Mouse (Mus musculus): ENCODE data around the gene Vipr1. TPM values are rescaled to one million over a fixed set of nuclear protein-coding genes. Genes with fewer than 3 reads are reported as not detected.
A peak's percentile ranks its signal among the peaks of the same experiment; 100 is the strongest.
"Not testable (repeated sequence)": the region's sequence is repeated elsewhere in the genome, so short reads cannot be mapped to it uniquely, and the experiment has no call there.

The Vipr1 gene
- 0.30 and 0.63 TPM in 2 replicates for polyA plus RNA-seq (2016; fragmentation: Nextera tagmentation; extraction: Ambion mirVana)

DNA sequence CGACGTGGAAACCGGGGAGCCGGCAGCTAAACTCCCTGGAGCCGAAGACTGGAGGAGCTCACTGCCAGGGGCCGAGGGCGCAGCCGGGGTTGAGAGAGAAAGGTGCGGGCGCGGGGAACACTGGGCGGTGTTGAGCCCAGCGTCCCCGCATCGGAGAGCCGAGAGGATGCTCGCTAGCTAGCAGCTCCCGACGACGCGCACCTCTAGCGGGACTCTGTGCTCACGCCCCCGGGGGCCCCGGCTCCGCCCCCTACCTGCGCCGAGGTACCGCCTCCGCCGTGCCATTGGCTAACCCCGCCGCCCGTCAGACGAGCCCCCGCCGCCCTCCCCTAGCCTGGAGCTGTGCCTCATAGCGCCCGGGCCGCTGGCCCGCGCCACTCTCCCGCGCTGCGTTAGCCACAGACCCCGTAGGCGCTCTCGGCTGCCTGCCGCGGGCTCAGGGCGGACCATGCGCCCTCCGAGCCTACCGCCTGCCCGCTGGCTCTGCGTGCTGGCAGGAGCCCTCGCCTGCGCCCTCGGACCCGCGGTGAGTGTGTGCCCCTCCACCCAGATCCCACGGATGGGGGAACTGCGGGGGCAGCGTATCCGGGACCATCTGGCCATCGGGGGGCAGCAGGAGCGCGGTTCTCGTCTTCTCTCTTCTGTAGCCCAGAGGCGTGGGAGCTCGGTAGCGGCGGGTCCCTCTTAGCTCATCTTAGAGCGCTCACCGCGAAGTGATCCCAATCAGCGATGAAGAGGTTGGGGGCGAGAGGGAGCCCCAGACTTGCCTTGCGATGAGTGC is at the start of gene Vipr1:
Gene Vipr1 (plus strand): TSS at position 316 of the 781 bp plus-strand sequence.
- whole genome bisulfite sequencing = under 1% methylated on average over 78 of the region's 79 CpGs
- Histone ChIP-seq H3K27ac (peak within 1 kb of the TSS; percentile 70), H3K36me3 (no peaks in the 10 kb centered on the region), H3K4me1 (peaks cover 29% of the 10 kb centered on the region), H3K4me3 (peak within 1 kb of the TSS; percentile 66), H3K27me3 (ENCODE audit: insufficient read depth, poor library complexity, severe bottlenecking) (peaks cover 95% of the 10 kb centered on the region), H3K9me3 (no peaks in the 10 kb centered on the region)
- DNase-seq (ENCODE audit: low spot score) = peak; percentile 82

DNA sequence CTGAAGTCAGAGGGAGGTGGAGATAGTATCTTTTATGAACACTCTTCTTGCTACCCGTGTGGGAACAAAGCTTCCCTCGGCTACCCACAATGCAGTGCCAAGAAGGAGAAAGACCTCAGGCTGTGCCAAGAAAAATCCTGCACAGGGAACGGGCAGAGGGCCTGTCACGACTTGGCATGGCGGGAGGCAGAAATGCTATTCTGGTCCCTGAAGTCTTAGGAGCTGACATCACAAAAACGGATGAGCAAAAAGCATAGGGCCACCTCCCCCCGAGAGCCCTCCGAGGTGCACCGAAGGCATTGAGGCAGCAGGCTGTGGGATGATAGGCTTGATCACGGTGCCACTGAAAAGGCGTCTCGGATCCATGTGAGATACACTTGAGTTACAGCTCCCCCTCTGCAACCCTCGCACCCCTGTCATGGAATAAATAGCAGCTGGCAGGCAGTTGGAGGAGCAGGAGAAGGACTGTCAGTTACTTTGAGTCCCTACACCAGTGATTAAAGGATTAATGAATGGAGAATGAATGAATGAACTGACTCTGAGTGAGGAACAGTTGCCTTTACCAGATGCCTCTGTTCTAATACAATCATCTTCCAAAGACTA is 49.5 kb upstream of the Vipr1 start:
- no peak overlapping the region for H3K4me3 ChIP-seq
- H3K4me1 ChIP-seq = 0 out of 2 replicates have a peak, but pooled peaks cover 4% of the 10 kb centered on the region
- peaks cover 2% of the 10 kb centered on the region; the same call in 1 of the 2 replicates for H3K9me3 ChIP-seq
- H3K36me3 ChIP-seq = no peaks in the 10 kb centered on the region
- peaks cover 5% of the 10 kb centered on the region; the same call in 1 of the 2 replicates for H3K27me3 ChIP-seq (ENCODE audit: insufficient read depth, poor library complexity, severe bottlenecking)
- H3K27ac ChIP-seq = no peak overlapping the region
- WGBS = 73% methylated on average over 13 of the region's 13 CpGs
- DNase-seq (ENCODE audit: low spot score) = no peak

DNA sequence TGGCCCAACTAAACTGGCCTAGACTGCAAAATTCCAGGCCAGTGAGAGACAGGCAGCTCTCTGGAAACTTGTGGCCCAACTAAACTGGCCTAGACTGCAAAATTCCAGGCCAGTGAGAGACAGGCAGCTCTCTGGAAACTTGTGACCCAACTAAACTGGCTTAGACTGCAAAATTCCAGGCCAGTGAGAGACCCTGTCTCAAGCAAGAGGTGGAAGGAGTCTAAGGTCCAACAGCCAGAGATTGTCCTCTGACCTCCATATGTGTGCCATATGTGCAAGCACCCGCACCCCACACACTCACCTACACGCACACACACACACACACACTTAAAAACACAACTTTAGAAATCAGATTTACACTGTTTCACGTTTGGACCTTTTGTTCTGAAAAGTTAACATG is 48.7 kb upstream of the Vipr1 start:
- not testable (repeated sequence) for H3K27me3 ChIP-seq (ENCODE audit: insufficient read depth, poor library complexity, severe bottlenecking); H3K27ac ChIP-seq; H3K4me1 ChIP-seq; H3K4me3 ChIP-seq; H3K36me3 ChIP-seq; DNase-seq (ENCODE audit: low spot score); H3K9me3 ChIP-seq
- WGBS = 71% methylated on average over 3 of the region's 3 CpGs

DNA sequence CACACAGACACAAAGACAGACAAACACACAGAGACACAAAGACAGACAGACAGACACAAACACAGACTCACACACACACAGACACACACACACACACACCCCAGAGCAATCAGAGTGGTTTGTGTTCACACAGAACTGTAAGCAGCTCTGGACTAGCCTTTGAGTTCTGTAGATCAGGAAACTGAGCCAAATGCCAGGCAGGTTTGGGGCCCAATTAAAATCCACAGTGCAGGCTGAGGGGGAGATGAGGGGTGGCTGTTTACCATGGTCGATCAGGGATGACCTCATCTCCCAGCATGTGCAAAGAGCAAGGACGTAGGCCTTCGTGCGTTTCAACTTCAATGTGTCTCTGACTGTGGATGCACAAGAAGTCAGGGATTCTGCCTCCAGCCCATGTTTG is 47.7 kb upstream of the Vipr1 start:
- Histone ChIP-seq H3K27me3 (ENCODE audit: insufficient read depth, poor library complexity, severe bottlenecking) (peaks cover 12% of the 10 kb centered on the region; the same call in 1 of the 2 replicates), H3K36me3 (no peaks in the 10 kb centered on the region), H3K27ac (no peak overlapping the region), H3K4me3 (no peak overlapping the region), H3K4me1 (0 out of 2 replicates have a peak, but pooled peaks cover 4% of the 10 kb centered on the region), H3K9me3 (no peaks in the 10 kb centered on the region)
- DNase-seq (ENCODE audit: low spot score) = no peak
- WGBS = 74% methylated on average over 4 of the region's 4 CpGs

DNA sequence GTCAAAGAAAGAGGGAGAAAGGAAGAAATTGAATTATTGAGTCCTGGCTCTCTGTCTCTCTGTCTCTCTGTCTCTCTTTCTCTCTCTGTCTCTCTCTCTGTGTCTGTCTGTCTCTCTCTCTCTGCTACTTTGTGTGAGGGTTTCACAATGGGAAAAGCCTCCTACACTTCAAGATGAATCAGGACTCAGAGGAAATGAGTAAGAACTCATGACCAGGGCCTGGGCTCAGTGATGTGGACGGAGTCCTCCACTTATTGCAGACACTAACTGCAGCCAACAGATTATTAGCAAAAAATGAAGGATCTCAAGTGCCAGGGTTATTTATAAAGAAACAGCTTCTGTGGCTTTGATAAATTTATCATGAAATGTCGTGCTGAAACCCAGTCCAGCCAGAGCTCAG is 44.4 kb upstream of the Vipr1 start:
- Histone ChIP-seq H3K9me3 (no peaks in the 10 kb centered on the region), H3K4me1 (peaks cover 17% of the 10 kb centered on the region), H3K36me3 (no peaks in the 10 kb centered on the region), H3K27me3 (ENCODE audit: insufficient read depth, poor library complexity, severe bottlenecking) (peaks cover 10% of the 10 kb centered on the region; the same call in 1 of the 2 replicates), H3K27ac (no peak overlapping the region), H3K4me3 (no peak overlapping the region)
- DNase-seq (ENCODE audit: low spot score) = no peak
- WGBS = 73% methylated on average over 2 of the region's 2 CpGs

DNA sequence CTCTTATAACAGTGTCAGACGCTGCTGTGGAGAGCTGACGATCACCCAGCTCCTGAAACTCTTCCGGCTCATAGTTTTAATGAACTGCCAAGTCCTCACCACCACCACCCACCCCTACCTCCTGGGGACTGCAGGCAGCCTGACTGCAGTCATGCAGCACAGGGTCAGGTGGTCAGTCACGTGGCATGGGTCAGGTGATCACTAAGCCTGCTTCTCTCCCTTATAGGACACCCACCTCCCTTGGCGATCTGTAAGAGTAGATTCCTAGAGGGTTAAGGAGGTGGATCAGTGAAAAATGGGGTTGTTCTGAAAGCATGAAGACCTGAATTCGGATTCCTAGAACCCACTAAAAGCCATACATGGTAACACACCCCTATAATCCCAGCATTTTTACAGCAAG is 43.0 kb upstream of the Vipr1 start:
- H3K36me3 ChIP-seq = no peaks in the 10 kb centered on the region
- H3K9me3 ChIP-seq = no peaks in the 10 kb centered on the region
- peaks cover 10% of the 10 kb centered on the region; the same call in 1 of the 2 replicates for H3K27me3 ChIP-seq (ENCODE audit: insufficient read depth, poor library complexity, severe bottlenecking)
- H3K4me3 ChIP-seq = no peak overlapping the region
- no peak overlapping the region for H3K27ac ChIP-seq
- peaks cover 17% of the 10 kb centered on the region for H3K4me1 ChIP-seq
- 73% methylated on average over 6 of the region's 6 CpGs for WGBS
- no peak for DNase-seq (ENCODE audit: low spot score)

DNA sequence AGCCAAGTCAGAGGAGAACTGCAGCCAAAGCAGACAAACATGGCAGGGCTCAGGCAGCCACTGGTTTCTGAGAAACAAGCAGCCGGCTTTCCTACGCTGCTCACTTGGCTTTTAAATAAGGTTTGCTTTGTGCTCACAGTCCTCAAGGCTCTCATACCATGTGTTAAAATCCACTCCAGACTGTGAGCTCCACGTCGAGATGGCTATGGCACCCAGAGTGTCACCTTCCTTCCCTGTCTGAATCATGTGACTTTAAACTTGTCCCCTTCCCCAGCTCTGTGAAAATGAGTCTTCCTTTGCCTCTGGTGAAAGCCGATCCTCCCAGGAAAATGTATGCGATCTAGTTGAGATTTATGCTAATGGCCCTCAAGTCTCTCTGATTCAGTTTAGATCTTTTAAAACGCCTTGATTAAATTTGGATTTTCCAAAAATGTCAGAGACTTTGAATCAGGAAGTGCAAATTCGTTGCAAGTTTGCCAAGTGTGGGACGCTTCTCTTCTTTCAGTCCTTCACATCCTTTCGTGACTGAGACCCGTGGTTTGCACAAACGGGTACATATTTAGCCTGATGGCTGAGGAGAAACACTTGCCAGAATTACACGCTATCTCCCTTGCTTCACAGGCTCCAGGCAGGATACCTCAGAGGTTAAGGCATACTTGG is 42.2 kb upstream of the Vipr1 start:
- Histone ChIP-seq H3K4me3 (no peak overlapping the region), H3K9me3 (no peaks in the 10 kb centered on the region), H3K27ac (no peak overlapping the region), H3K27me3 (ENCODE audit: insufficient read depth, poor library complexity, severe bottlenecking) (peaks cover 10% of the 10 kb centered on the region; the same call in 1 of the 2 replicates), H3K36me3 (no peaks in the 10 kb centered on the region), H3K4me1 (peaks cover 17% of the 10 kb centered on the region)
- 56% methylated on average over 13 of the region's 13 CpGs for WGBS
- no peak for DNase-seq (ENCODE audit: low spot score)

DNA sequence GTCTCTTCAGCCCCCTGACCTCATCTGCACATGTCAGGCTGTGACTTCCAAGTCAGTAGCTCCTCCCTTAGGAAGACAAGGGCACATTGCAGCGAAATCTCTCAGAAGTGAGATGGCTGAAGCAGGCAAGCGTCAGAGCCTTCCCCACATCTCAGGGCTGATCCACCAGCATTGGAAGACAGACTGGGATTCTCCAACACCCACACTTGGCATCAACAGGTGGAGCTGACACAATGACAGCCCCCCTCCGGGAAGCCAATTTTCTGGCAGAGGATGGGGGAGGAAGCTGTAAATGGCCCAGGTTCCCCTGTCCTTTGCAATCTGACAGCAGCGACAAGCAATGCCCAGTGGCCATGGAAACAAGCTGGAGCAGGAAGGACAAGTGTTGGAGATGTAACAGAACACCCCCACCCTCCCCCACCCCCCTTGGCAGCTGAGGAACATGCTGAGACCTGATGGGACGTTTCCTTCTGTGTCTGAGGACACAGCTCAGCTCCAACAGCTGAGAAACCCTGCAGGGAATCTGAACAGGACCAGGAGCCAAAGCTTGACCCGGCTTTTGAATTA is 41.6 kb upstream of the Vipr1 start:
- no peak for DNase-seq (ENCODE audit: low spot score)
- Histone ChIP-seq H3K4me1 (peaks cover 17% of the 10 kb centered on the region), H3K27ac (no peak overlapping the region), H3K9me3 (no peaks in the 10 kb centered on the region), H3K36me3 (no peaks in the 10 kb centered on the region), H3K27me3 (ENCODE audit: insufficient read depth, poor library complexity, severe bottlenecking) (peaks cover 10% of the 10 kb centered on the region; the same call in 1 of the 2 replicates), H3K4me3 (no peak overlapping the region)
- WGBS = 14% methylated on average over 6 of the region's 6 CpGs

DNA sequence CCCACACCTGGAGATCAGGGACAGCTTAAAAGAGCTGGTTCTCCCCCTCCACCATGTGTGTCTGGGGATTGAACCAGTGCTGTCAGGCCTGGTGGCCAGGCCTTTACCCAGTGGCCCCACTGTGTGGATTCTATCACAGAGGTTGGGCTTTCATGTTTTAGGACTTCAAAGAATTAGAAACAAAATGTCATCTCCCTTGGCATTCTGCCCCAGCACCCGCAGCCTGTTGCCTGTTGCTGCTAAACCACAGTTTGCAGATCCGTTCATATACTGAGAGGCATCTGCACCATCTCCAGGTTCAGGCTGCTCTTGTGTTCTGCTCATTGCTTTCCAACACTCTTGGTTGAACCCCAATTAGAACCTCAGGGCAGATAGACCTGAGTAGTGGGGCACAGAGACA is 40.1 kb upstream of the Vipr1 start:
- Histone ChIP-seq H3K4me1 (peaks cover 17% of the 10 kb centered on the region), H3K36me3 (no peaks in the 10 kb centered on the region), H3K4me3 (no peak overlapping the region), H3K27ac (no peak overlapping the region), H3K27me3 (ENCODE audit: insufficient read depth, poor library complexity, severe bottlenecking) (peaks cover 10% of the 10 kb centered on the region; the same call in 1 of the 2 replicates), H3K9me3 (no peaks in the 10 kb centered on the region)
- WGBS = 84% methylated on average over 2 of the region's 2 CpGs
- no peak for DNase-seq (ENCODE audit: low spot score)

DNA sequence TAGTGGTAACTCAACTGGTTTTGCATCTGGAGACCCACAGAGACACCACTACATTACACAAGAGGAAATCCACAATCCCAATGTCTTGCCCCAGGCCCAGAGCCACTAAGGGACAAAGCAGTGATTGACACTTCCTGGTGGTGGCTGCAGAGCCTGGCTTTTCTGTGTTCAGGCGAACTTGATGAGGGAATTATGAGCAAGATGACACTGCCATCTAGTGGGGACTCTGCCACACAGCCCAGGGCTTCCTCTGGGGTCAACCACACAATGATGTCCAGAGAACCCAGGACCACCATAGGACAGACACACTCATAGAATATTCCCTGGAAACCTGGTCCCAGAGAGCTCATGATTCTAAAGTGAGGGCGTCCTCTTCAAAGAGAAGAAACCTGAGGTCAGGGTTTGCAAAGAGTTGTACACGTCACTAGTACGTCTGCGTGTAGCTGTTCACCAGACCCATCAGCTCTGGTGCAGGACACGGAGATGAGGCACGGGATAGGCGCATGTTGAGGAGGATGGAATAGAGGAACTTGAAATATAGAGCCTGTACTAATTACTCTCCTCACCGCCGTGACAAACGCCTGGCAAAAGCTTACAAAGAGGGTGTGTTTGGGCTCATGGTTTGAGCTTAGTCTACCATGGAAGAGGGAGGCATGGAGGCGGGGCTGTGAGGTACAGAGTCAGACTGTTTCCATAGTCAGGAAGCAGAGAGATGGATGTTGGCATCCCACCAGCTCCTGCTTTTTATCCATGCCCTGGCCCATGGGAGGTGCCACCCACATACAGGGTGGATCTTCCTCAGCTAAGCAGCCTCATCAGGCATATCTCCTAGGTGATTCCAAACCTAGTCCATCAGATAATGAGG is 36.9 kb upstream of the Vipr1 start:
- H3K27me3 ChIP-seq (ENCODE audit: insufficient read depth, poor library complexity, severe bottlenecking) = 0 out of 2 replicates have a peak, but pooled peaks cover 6% of the 10 kb centered on the region
- H3K4me3 ChIP-seq = no peak overlapping the region
- H3K4me1 ChIP-seq = peaks cover 12% of the 10 kb centered on the region
- no peaks in the 10 kb centered on the region for H3K36me3 ChIP-seq
- H3K9me3 ChIP-seq = no peaks in the 10 kb centered on the region
- peak; percentile 86 for DNase-seq (ENCODE audit: low spot score)
- WGBS = 59% methylated on average over 12 of the region's 12 CpGs
- no peak overlapping the region for H3K27ac ChIP-seq

DNA sequence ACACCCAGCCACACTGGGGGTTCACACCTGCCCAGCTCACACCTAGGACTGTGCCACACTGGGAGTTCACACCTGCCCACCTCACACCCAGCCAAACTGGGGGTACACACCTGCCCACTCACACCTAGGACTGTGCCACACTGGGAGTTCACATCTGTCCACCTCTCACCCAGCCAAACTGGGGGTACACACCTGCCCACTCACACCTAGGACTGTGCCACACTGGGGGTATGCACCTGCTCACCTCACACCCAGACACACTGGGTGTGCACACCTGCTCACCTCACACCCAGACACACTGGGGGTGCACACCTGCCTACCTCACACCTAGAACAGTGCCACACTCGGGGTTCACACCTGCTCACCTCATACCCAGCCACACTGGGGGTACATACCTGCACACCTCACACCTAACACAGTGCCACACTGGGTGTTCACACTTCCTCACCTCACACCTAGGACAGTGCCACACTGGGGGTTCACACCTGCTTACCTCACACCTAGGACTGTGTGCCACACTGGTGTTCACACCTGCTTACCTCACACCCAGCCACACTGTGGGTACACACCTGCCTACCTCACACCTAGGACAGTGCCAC is 35.9 kb upstream of the Vipr1 start:
- DNase-seq (ENCODE audit: low spot score) = no peak
- no peaks in the 10 kb centered on the region for H3K36me3 ChIP-seq
- 58% methylated on average over 1 of the region's 1 CpGs for WGBS

DNA sequence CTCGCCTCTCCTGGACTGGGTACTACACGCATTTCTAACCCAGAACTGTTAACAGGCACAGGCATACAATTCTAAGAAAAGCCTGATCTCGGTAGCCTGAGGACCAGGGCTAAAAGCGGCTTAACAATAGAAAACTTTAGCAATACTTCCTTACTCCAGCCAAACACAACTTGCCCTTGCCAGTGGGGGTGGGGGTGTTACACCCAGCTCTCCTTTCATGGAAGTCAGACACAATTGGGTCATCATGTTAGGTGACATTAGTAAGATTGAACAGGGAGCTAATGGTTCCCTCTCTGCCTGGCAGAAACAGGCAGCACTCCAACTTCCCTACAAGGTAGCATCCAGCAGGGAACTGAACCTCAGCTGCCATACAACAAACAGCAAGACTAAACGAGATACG is 33.1 kb upstream of the Vipr1 start:
- Histone ChIP-seq H3K9me3 (no peaks in the 10 kb centered on the region), H3K27me3 (ENCODE audit: insufficient read depth, poor library complexity, severe bottlenecking) (peaks cover 8% of the 10 kb centered on the region; the same call in 1 of the 2 replicates), H3K4me1 (peaks cover 12% of the 10 kb centered on the region), H3K27ac (no peak overlapping the region), H3K36me3 (no peaks in the 10 kb centered on the region), H3K4me3 (no peak overlapping the region)
- WGBS = 65% methylated on average over 6 of the region's 6 CpGs
- DNase-seq (ENCODE audit: low spot score) = no peak

More for the DNA sequence above, 35.9 kb upstream of the Vipr1 start:
- H3K27me3 ChIP-seq (ENCODE audit: insufficient read depth, poor library complexity, severe bottlenecking) = 0 out of 2 replicates have a peak, but pooled peaks cover 6% of the 10 kb centered on the region
- peaks cover 2% of the 10 kb centered on the region; the same call in 1 of the 2 replicates for H3K4me1 ChIP-seq
- no peaks in the 10 kb centered on the region for H3K9me3 ChIP-seq
- no peak overlapping the region for H3K4me3 ChIP-seq
- no peak overlapping the region for H3K27ac ChIP-seq
